Mouse (Mus musculus): ENCODE measurements around the gene Gm21788. TPM values are rescaled to one million over a fixed set of nuclear protein-coding genes. Genes with fewer than 3 reads are reported as not detected.
"Not testable (repeated sequence)": the region's sequence is repeated elsewhere in the genome, so short reads cannot be mapped to it uniquely, and the experiment has no call there.

Gm21788 gene
- total RNA-seq (2021) (not detected), polyA plus RNA-seq (2012; rRNA removed) (not detected in 2 replicates)
- long read RNA-seq = 0 reads

DNA sequence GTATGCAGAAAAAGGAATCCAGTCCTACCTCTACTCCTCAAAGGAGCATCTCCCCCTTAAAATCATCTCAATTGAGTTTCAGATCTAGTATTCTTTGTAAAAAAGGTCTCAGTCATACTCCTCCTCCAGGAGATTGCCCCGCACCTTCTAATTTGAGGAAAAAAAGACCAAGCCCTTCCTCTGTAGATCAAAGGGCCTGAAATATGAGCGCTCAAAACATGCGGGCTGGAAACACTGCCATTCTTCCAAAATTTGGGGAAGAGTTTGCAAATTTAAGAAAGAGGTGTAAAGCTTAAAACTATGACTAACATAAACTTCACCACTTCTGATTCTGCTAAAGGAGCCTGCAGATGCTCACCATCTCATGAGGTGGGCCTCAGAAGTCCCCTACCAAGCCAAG lies at the start of gene Gm21788:
Gm21788 (plus strand) TSS at position 301 of the 400 bp plus-strand sequence.
- H3K27me3 ChIP-seq (ENCODE audit: control insufficient read depth, insufficient read depth, low read length); H3K9ac ChIP-seq (ENCODE audit: low read depth, low read length); H3K4me1 ChIP-seq (ENCODE audit: control insufficient read depth, insufficient read depth, low read length); intact Hi-C loops (cut with DNase I); H3K27ac ChIP-seq; DNase-seq; H3K36me3 ChIP-seq (ENCODE audit: control insufficient read depth, insufficient read depth, low read length); H3K4me3 ChIP-seq; H3K79me2 ChIP-seq (replicated peaks; ENCODE audit: control insufficient read depth, insufficient read depth, low read length): not testable (repeated sequence)
- WGBS = no CpG with 5 or more reads among the region's 3 CpGs

Other genes starting within 250 kb of the Gm21788 start
- not detected for gene Gm21244, start 235.7 kb upstream of the Gm21788 start, total RNA-seq (2021)
- not detected in 2 replicates for gene Gm21244, start 235.7 kb upstream of the Gm21788 start, polyA plus RNA-seq (2012; rRNA removed)
- gene Gm28998, start 151.2 kb upstream of the Gm21788 start, total RNA-seq (2021) = not detected
- gene Gm28998, start 151.2 kb upstream of the Gm21788 start, polyA plus RNA-seq (2012; rRNA removed) = not detected in 2 replicates
- gene Gm20826, start 233.5 kb downstream of the Gm21788 start, total RNA-seq (2021) = not detected
- gene Gm20826, start 233.5 kb downstream of the Gm21788 start, polyA plus RNA-seq (2012; rRNA removed) = not detected in 2 replicates